Mouse (Mus musculus): Measurements from ENCODE around the gene Enox2. TPM values are rescaled to one million over a fixed set of nuclear protein-coding genes. Genes with fewer than 3 reads are reported as not detected.

Enox2 gene
- polyA plus RNA-seq (2012): 2.4 and 3.3 TPM in 2 replicates

GRCm38 (mm10) chrX:49287700-49288563 lies at the start of gene Enox2:
TSS of gene Enox2 (minus strand) at chrX:49288259.

Other genes starting within 250 kb of the Enox2 start
- gene Arhgap36, start 175.7 kb upstream of the Enox2 start, polyA plus RNA-seq (2012): not detected in 2 replicates

Measured in megakaryocyte-erythroid progenitor cell, adult 5 weeks (primary cell).